Mouse (Mus musculus): ENCODE measurements around the gene Lsr.
"Not testable (repeated sequence)": the region's sequence is repeated elsewhere in the genome, so short reads cannot be mapped to it uniquely, and the experiment has no call there.

Gene Lsr

GRCm38 (mm10) chr7:30959786-30960349, 13.4 kb downstream of the Lsr start:
- DNase-seq: no peak

DNA sequence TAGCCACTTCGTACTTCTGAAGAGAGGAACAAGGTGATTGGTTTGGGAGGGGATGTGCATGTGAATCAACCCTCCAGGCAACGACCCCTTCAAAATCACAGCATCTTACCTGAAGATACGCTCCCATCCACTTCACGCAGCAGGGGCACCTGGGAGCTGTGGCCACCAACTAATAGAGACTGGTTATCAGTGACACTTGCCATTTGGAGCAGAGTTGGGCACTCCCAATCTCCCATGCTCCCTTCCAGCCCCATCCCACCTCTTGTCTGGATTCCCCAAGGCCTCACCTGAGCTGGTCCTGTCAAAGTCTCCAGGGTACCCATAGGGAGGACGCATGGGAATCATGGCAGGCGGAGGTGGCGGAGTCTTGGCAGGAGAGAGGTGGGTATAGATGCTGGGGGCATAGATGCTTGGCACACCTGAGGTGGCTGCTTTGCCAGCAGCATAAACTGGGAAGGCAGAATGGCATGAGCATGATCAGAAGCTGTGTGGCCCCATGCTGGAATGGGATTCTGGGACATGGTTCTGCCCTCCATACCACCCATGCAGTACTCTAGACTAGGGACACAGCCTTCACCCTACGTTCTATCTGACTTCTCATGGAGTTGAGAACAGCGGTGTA, 14.3 kb downstream of the Lsr start:
- DNase-seq: no peak

- DNase-seq: peak; percentile 49
Measured at GRCm38 (mm10) chr7:30958109-30958865, 15.0 kb downstream of the Lsr start.

DNA sequence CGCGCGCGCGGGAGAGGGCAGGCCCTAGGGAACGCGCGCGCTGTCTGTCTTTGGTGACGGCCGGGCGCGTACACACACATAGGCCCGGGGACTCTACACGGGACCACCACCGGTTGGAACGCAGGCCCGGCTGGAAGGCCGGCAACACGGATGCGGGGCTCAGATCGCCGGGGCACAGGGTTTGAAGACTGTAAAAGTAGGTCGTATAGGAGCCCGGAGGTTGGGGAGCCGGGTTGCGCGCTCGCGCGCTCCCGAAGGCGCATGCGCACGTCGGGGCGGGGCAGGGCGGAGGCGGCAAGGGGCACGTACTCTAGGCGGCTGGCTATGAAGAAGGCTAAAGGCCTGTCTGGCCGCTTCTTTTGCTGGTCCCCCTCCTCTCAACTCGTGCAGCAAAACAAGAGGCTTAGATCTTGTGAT, 15.9 kb downstream of the Lsr start:
- DNase-seq: peak; percentile 95

DNA sequence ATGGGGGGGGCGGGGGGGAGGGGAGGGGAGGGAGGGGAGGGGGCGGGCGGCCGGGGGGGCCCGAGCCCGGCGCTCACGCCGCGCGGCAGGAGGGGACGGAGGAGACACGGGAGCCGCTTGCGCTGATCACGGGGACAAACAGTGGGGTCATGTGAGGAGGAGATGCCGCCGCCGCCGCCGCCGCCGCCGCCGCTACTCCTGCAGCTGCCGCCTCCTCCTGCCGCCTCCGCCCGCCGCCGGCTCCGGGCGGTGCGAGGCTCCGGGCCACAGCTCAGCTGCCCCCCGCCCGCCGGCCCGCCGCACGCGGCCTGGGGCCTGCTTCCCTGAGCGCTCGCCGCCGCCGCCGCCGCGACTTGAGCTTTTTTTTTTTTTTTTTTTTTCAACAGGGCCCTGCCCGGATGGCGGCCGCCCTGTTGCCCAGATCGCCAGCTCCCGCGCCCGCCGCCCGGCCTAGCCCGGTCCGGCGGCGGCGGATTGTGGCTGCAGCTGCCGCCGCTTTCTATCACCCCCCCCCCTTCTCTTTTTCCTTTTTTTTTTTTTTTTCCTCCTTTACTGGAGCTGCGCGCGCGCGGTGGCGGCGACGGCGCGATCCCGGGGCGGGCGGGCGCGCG, 16.4 kb downstream of the Lsr start, which contains the start of gene Usf2:
Gene Usf2 (minus strand): TSS at position 48 of the 611 bp plus-strand sequence.
- DNase-seq: peak; percentile 90

DNA sequence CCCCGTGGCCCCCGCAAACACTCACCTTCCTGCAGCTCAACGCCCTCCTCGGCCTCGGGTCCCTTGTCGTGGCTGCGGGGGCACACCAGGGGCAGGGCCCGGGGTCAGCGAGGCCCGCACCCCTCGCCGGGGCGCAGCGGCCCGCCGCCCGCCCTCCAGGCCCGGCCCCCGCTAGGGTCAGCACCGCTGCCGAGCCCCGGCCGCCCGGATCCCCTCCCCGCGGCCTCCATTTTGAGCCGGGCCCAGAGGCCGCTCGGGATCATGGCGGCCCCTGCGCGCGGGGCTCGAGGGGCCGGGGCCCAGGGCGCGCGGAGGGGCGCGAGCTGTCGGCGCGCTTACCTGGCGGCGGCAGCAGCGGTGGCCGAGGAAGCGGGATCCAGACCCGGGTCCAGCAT, 16.9 kb downstream of the Lsr start:
- DNase-seq: no peak

GRCm38 (mm10) chr7:30955584-30956356, 17.5 kb downstream of the Lsr start:
- DNase-seq: peak; percentile 95

GRCm38 (mm10) chr7:30954971-30955520, 18.2 kb downstream of the Lsr start:
- DNase-seq: no peak

GRCm38 (mm10) chr7:30954036-30954435, 19.2 kb downstream of the Lsr start:
- no peak for DNase-seq

GRCm38 (mm10) chr7:30953459-30953858, 19.8 kb downstream of the Lsr start:
- no peak for DNase-seq

GRCm38 (mm10) chr7:30952441-30953265, 20.6 kb downstream of the Lsr start:
- no peak for DNase-seq

DNA sequence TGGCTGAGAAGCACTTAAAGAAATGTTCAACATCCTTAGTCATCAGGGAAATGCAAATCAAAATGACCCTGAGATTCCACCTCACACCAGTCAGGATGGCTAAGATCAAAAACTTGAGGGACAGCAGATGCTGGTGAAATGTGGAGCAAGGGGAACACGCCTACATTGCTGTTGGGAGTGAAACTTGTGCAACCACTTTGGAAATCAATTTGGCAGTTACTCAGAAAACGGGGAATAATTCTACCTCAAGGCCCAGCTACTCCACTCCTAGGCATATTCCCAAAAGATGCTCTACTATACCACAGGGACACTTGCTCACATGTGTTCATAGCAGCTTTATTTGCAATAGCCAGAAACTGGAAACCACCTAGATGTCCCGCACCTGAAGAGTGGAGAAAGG, 23.4 kb downstream of the Lsr start:
- not testable (repeated sequence) for DNase-seq

GRCm38 (mm10) chr7:30945876-30946275, 27.4 kb downstream of the Lsr start:
- no peak for DNase-seq

- not testable (repeated sequence) for DNase-seq
Measured at GRCm38 (mm10) chr7:30945466-30945865, 27.8 kb downstream of the Lsr start.

- DNase-seq: not testable (repeated sequence)
Measured at GRCm38 (mm10) chr7:30944706-30945105, 28.6 kb downstream of the Lsr start.

GRCm38 (mm10) chr7:30943909-30944635, 29.2 kb downstream of the Lsr start, which contains the start of gene Hamp:
TSS of gene Hamp (minus strand) at chr7:30944032.
- DNase-seq: no peak

DNA sequence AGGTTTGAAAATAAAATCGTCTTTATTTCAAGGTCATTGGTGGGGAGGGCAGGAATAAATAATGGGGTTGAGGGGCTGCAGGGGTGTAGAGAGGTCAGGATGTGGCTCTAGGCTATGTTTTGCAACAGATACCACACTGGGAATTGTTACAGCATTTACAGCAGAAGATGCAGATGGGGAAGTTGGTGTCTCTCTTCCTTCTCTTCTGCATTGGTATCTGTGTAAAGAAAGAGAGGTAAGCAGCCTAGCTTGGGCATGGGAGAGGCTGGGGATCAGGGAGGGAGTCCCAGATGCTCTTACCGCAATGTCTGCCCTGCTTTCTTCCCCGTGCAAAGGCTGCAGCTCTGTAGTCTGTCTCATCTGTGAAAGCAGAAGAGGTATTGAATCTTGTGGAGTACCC, 30.9 kb downstream of the Lsr start:
- not testable (repeated sequence) for DNase-seq

GRCm38 (mm10) chr7:30940070-30940469, 33.2 kb downstream of the Lsr start:
- DNase-seq: not testable (repeated sequence)

DNA sequence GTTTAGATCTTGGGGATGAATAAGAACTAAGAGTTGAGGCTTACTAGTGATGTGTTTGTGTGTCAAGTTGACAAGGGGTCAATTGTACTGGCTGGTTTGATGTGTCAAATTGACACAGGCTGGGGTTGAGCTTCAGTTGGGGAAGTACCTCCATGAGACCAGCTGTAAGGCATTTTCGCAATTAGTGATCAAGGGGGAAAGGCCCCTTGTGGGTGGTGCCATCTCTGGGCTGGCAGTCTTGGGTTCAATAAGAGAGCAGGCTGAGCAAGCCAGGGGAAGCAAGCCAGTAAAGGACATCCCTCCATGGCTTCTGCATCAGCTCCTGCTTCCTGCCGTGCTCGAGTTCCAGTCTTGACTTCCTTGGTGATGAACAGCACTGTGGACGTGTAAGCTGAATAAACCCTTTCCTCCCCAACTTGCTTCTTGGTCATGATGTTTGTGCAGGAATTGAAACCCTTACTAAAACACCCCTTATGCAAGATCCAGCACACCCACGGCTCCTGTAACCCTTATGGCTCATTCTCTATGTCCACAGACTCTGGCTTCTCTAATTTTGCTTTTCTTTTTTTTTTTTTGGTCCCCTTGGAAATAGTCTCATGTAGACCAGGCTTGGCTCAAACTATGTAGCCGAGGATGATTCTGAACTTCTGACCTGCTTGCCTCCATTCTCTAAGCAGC, 37.7 kb downstream of the Lsr start:
- not testable (repeated sequence) for DNase-seq

DNA sequence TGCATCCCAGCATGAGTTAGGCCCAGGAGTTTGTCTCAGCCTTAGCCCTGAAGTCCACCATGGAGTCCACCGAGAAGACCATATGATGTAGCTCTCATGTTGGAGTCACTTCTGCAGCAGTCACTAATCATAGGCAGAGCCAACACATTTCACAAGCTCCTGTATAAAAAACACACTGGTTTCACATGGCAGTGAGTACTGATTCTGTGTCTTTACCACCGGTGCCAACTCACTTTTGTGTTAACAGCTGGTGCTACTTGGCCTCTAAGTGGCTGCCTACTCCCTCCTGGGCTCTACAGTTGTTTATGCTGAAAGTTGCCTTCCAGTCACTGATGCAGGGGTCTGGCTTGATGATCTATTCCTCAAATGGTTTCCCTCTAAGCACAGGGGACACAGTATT, 48.7 kb downstream of the Lsr start, which contains the start of gene Hamp2:
Gene Hamp2 (minus strand): TSS at position 101 of the 400 bp plus-strand sequence.
- DNase-seq: not testable (repeated sequence)

All from kidney, postnatal 10 days (tissue).